Mouse (Mus musculus) mouse embryonic stem cell (cell line): Measurements from ENCODE around the gene Rtbdn.

Source experiments
- in situ Hi-C, 2 experiments: fragments of 300-500 bp; cut with MboI; formaldehyde crosslinking; loops; 1 replicate in 1 of 2; 3 replicates in 1 of 2; pipeline ENCODE4 v1.14.3; 2019 to 2020; ENCODE audit warnings: low sequenced_read_pairs in 2 of 2, low pct_unique_long_range_greater_than_20kb in 1 of 2, mixed read lengths in 1 of 2; ENCODE audit not compliant: unreplicated experiment in 1 of 2

Gene Rtbdn

GRCm38 (mm10) chr8:84975434-84975833, 28.6 kb downstream of the Rtbdn start:
- in situ Hi-C loops = no loop called here

DNA sequence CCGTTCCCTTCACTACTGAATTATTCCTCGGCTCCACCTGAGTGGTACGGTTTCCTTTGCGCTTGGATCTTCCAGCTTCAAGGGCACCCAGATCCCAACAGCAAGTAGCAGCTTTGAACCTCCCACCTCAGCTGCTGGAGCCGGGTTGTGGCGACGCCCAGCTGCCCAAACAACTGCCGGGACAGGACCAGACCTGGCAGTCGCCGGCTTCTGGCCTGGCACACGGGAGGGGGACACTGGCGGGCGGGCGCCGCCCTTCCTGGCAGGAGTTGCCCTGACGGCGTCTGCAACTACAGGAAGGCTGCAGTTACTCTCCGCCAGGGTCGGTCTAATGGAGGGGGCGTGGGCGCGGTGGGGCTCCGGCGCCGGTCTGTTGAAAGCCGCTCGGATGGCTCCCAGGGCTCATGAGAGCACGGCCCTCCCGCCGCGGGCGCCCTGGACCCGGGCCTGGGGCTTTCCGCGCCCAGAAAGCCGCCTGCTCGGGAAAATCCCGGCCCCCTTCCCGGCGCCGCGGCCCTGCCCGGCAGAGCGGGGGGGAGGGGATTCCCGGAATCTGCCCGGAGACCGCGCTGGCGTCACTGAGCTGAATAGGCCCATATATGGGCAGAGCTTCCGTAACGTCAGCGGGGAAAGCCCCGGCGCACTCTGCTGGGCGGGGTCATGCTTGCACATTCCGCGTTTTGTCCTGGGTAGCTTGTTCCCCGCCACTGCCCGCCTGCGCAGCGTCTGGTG, 29.4 kb downstream of the Rtbdn start:
- in situ Hi-C loops = no loop called here

- in situ Hi-C loops = no loop called here
Observed at GRCm38 (mm10) chr8:84976763-84977434, 30.1 kb downstream of the Rtbdn start.

DNA sequence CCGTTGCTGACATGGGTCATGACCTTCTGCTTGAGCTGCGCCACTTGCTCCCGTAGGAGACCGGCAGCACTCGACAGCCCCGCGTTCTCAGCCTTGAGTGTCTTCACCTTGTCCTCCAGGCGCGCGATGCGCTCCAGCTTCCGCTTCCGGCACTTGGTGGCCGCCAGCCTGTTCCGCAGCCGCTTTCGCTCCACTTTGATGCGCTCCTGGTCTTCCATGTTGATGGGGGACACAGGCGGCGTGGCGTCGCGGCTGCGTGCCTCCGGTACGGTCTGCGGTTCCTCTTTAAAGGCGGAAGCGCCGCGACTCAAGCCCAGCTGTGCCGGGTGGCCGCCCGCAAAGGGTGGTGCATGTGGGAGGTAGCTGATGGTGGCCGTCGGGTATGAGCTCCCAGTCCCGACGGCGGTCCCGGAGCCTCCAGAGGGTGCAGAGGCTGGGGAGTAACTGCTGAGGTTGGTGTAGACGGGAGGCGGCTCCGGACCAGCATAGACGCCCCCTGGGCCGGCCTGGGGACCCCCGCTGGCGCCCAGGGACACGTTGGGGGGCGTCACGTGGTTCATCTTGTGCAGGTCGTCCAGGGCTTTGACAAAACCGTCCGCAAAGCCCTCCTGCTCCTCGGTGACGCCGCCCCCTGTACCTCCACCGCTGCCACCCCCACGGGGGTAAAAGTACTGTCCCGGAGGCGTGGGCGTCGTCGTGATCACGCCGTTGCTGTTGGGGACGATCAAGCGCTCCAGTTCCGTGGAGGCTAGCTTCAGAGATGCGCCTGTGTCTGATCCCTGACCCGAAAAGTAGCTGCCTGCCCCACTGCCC, 30.9 kb downstream of the Rtbdn start:
- in situ Hi-C loops = no loop called here

GRCm38 (mm10) chr8:84978248-84978940, 31.6 kb downstream of the Rtbdn start, which contains the start of gene Junb:
TSS of gene Junb (minus strand) at chr8:84978718.
- in situ Hi-C loops = no loop called here

- in situ Hi-C loops = no loop called here
Observed at GRCm38 (mm10) chr8:84979599-84980421, 33.0 kb downstream of the Rtbdn start.

- in situ Hi-C loops = no loop called here
Observed at GRCm38 (mm10) chr8:84980622-84981358, 34.0 kb downstream of the Rtbdn start.

GRCm38 (mm10) chr8:84981644-84982498, 35.1 kb downstream of the Rtbdn start:
- in situ Hi-C loops = no loop called here

GRCm38 (mm10) chr8:84982499-84983011, 35.8 kb downstream of the Rtbdn start:
- in situ Hi-C loops = no loop called here

DNA sequence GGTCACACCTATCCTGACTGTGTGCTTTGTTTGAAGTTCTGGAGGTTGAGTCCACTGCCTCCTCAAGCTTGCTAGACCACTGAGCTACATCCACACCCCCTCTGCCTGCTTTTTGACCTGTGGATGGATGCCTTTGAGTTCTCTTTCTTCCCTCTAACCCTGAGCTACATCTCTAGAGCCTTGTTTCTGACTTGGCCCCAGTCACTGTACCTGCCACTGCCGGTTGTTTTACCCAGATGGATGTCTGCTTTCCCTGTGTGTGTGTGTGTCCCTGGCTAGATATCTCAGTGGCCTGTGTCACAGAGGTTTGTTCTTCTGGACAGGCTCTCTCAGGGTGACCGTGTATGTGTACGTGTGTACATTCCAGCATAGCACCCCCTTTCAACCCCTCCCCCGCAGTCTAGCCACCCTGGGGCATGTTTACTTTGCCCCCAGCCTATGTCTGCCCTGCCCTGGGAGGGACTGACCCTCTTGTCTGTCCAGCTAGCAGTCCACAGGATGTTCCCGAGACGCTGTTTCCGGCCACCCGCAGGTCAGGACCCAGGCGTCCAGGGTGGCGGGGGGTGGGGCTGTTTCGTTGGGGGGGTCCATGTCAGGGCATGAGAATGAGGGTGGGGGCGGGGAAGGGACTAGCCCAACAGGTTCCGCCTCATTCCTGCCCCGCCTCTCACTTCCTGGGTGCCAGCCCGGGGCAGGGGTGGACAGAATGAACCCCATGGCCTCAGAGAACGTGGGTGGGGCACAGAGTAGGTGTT, 37.7 kb downstream of the Rtbdn start:
- in situ Hi-C loops = no loop called here

DNA sequence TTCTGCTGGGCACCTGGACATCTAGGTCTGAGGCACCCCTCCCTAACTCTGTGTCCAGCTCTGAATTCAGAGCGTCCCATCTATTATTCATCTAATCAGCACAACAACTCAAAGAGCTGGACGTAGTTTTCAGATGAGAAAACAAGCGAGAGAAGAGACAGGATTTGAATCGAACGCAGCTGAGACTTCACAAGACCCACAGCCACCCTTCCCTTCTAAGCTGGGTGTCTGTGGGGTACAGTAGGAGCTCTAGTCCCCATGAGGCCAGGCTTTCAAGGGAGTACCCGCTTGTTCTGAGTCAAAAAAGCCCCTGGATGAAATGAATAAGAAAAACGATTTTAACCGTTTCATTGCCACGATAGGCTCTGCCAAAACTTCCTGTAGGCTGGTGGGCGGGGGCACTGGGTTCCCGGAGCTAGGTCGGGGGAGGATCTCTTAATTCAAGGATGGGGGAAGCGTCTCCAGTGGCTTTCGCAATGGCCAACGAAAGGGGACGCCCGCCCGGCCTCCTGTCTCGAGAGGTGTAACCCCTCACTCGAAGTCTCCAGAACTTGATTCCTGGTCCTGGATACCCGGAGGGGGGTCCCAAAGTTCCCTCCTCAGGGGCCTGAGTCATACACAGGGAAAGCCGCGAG, 38.4 kb downstream of the Rtbdn start:
- in situ Hi-C loops = no loop called here

GRCm38 (mm10) chr8:84985684-84986378, 39.0 kb downstream of the Rtbdn start:
- in situ Hi-C loops = no loop called here

- in situ Hi-C loops = no loop called here
Observed at GRCm38 (mm10) chr8:84986379-84986945, 39.7 kb downstream of the Rtbdn start.

DNA sequence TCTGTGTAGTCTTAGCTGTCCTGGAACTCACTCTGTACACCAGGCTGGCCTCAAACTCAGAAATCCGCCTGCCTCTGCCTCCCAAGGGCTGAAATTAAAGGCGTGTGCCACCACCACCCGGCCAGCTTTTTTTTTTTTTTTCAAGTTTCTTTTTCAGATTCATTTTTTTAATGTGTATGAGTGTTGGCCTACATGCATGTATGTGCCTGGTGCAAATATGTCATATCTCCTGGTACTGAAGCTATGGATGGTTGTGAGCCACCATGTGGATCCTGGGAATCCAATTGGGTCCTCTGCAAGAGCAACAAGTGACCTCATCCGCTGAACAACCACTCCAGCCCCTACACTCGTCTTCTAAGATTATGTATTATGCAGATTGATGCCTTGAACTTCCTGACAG, 40.6 kb downstream of the Rtbdn start:
- in situ Hi-C loops = no loop called here
